Mouse (Mus musculus): ENCODE data around the gene Gm20388. TPM values are rescaled to one million over a fixed set of nuclear protein-coding genes. Genes with fewer than 3 reads are reported as not detected.

The Gm20388 gene
- polyA plus RNA-seq, 1 experiment from 2014 or later = 1.4 TPM

DNA sequence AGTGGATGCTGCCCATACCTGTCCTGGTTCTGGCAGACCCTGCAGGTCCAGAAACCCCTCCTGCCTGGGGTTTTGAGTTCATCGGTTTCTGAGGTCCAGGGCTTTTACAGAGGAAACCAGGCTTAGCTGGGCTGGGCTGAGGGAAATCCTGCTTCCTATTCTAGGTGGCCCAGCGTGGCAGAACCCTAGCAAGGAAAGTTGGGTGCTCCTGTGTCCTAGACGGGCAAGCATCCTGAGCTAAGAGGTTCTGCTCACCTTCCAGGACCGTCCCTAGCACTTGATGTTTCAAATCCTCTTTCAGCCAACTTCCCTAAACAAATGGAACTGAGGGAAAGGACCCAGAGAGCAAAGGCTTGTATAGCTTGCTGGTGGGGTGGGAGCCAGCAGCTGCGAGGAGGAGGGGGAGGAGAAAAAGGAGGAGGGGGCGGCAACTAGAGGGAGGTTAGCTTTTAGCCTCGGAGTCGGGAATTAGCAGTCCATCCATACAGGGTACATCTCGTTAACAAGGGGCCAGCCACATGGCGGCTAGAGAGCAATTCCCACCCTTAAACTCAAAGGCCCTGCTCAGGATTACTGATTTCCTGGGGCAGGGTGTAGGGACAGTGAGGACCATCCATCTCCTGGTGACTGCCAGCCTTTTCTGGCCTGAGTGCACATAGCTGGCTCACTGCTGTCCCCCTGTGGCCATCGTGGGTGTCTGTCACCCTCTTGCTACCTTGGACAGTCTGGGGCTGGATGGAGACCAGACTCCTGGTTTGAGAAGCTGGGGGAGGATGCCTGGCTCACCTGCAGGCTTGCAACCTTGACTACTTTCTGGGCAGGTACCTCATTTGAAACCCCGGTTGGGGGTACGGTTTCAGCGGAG lies 624.1 kb downstream of the Gm20388 start:
- peak; percentile 30 for ATAC-seq (ENCODE audit: low read depth)
- Histone ChIP-seq H3K9me3 (replicated peaks; ENCODE audit: control insufficient read depth, low read length) (no peaks in the 10 kb centered on the region), H3K4me1 (ENCODE audit: control insufficient read depth, low read depth, low read length) (peaks cover 77% of the 10 kb centered on the region), H3K27me3 (ENCODE audit: control insufficient read depth, insufficient read depth, low read depth, low read length) (no peaks in the 10 kb centered on the region), H3K9ac (ENCODE audit: low read depth, low read length) (no peak overlapping the region), H3K4me2 (ENCODE audit: low read depth, low read length) (peak overlapping the region; percentile 99), H3K36me3 (ENCODE audit: control insufficient read depth, insufficient read depth) (no peaks in the 10 kb centered on the region), H3K27ac (ENCODE audit: low read length) (no peak overlapping the region), H3K4me3 (ENCODE audit: low read depth, low read length) (no peak overlapping the region)
- 19% methylated on average over 14 of the region's 14 CpGs for WGBS (ENCODE audit: insufficient replicate concordance)

DNA sequence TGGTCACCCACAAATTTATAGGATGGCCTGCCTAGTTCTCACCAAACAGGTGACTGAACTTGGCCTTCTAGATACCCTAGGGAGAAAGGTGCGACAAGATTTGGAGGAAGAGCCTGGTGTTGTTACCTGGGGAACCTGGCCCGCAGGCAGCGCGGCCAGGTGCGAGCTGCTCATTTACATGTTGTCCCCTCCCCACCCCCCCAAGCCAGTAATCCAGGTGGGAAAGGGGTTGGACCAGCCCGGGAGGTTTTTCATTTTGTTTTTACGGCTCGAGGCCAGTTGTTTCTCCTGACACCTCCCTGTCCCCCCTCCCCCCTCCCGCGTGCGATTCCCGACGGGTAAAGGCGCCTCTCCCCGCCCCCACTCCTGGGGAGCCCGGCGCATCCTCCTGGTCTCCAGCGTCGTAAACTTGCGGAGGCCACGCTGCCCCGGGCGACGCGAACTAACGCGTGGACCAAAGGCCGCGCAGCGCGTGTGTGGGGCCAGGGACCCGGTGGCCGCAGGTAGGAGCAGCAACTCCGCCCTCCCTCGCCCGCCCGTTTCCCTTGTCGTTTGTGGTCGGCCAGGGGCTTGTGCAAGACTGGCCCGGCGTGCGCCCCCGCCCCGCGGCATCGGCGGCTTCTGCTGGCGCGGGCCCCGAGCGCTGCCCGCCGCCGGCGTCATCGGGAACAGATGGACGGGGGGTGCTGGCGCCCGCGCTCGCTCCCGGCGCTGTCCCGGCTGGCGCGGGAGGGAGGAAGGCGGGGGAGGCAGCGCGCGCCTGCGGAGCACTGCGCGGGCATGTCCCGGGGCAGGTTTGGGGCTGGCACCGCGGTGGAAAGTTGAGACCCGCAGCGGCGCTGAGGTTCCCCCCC lies 625.0 kb downstream of the Gm20388 start:
- under 1% methylated on average over 68 of the region's 79 CpGs for WGBS (ENCODE audit: insufficient replicate concordance)
- Histone ChIP-seq H3K36me3 (ENCODE audit: control insufficient read depth, insufficient read depth) (no peaks in the 10 kb centered on the region), H3K9me3 (replicated peaks; ENCODE audit: control insufficient read depth, low read length) (no peaks in the 10 kb centered on the region), H3K27me3 (ENCODE audit: control insufficient read depth, insufficient read depth, low read depth, low read length) (no peaks in the 10 kb centered on the region), H3K4me3 (ENCODE audit: low read depth, low read length) (peak overlapping the region; percentile 95), H3K9ac (ENCODE audit: low read depth, low read length) (peak overlapping the region; percentile 94), H3K27ac (ENCODE audit: low read length) (peak overlapping the region; percentile 95), H3K4me1 (ENCODE audit: control insufficient read depth, low read depth, low read length) (peaks cover 85% of the 10 kb centered on the region), H3K4me2 (ENCODE audit: low read depth, low read length) (peak overlapping the region; percentile 99)
- no peak for ATAC-seq (ENCODE audit: low read depth)

DNA sequence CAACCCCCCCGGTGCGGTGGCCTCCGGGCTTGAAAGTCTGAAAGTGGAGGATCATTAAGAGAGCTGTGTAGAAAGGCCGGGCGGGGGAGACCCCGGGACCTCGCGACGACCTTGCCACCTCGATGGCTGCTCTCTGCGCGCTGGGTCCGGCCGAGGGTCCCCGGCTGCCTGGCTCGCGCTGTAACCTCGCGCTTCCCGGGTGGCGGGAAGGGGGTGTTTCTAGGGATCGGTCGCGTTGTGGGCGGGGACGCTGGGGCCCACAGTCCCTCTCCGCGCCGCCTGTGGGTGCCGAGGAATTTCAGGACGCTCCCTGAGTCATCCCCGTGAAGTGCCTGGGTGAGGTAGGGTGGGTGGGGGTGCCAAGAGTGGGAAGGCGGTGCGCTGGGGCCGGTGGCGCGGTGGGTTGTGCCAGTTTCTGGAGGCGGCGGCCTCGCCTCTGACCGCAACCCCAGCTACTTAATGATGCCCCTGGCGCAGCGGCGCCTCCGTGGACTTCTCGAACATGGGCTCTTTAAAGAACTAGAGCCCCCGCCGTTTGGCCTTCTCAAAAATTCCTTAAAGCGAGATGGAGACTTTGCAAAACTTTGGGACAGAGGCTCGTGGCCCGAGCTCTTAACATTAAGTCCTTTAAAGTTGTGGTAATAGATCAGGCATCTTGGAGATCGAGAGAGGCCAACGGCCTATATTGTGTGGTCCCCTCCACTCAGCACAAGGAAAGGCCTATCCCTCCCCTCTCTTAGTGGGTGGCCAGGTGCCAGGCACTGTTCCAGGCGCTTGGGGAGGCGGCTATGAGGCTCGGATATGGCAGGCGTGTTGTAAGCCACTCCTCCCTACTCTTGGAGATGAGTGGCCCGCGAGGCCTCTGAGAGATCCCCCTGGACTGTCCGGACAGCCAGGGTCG lies 625.9 kb downstream of the Gm20388 start:
- WGBS (ENCODE audit: insufficient replicate concordance) = under 1% methylated on average over 55 of the region's 61 CpGs
- Histone ChIP-seq H3K27ac (ENCODE audit: low read length) (peak overlapping the region; percentile 95), H3K27me3 (ENCODE audit: control insufficient read depth, insufficient read depth, low read depth, low read length) (no peaks in the 10 kb centered on the region), H3K4me2 (ENCODE audit: low read depth, low read length) (peak overlapping the region; percentile 99), H3K4me3 (ENCODE audit: low read depth, low read length) (peak overlapping the region; percentile 95), H3K9ac (ENCODE audit: low read depth, low read length) (peak overlapping the region; percentile 94), H3K4me1 (ENCODE audit: control insufficient read depth, low read depth, low read length) (peaks cover 89% of the 10 kb centered on the region), H3K9me3 (replicated peaks; ENCODE audit: control insufficient read depth, low read length) (no peaks in the 10 kb centered on the region), H3K36me3 (ENCODE audit: control insufficient read depth, insufficient read depth) (no peaks in the 10 kb centered on the region)
- ATAC-seq (ENCODE audit: low read depth) = peak; percentile 37; the same call in 1 of the 2 replicates

DNA sequence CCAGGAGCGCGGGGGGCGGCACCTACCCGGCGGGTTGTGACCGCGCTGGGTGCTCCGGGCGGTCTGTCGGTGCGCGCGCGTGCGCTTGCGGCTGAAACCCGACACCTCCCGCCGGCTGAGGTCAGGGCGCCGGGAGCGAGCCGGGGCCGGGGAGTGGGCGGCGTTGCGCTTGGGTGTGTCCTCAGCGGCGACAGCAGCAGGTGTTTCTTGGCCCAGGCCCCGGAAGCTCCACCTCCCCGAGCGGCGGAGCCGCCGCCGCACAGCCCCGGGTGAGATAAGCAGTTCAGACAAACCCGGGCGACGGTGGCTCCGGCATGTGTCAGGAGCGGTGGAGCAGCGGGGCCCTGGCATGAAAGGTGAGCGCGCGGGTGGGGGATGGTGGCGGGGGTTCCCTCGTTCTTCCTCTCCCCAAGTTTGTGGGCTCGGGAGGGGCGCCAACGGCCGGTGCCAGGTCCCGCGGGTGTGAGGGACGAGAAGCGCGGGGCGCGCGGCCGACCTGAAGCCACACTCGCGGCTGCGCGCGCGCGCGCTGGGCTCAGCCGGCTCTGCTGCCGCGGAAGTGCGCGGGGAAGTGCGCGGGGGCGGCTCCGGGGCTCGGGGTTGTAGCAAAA lies 626.7 kb downstream of the Gm20388 start:
- under 1% methylated on average over 76 of the region's 79 CpGs for WGBS (ENCODE audit: insufficient replicate concordance)
- Histone ChIP-seq H3K27me3 (ENCODE audit: control insufficient read depth, insufficient read depth, low read depth, low read length) (no peaks in the 10 kb centered on the region), H3K4me2 (ENCODE audit: low read depth, low read length) (peak overlapping the region; percentile 99), H3K36me3 (ENCODE audit: control insufficient read depth, insufficient read depth) (no peaks in the 10 kb centered on the region), H3K9me3 (replicated peaks; ENCODE audit: control insufficient read depth, low read length) (no peaks in the 10 kb centered on the region), H3K4me3 (ENCODE audit: low read depth, low read length) (peak overlapping the region; percentile 95), H3K9ac (ENCODE audit: low read depth, low read length) (peak overlapping the region; percentile 94), H3K27ac (ENCODE audit: low read length) (peak overlapping the region; percentile 95), H3K4me1 (ENCODE audit: control insufficient read depth, low read depth, low read length) (peaks cover 89% of the 10 kb centered on the region)
- ATAC-seq (ENCODE audit: low read depth) = peak; percentile 83

DNA sequence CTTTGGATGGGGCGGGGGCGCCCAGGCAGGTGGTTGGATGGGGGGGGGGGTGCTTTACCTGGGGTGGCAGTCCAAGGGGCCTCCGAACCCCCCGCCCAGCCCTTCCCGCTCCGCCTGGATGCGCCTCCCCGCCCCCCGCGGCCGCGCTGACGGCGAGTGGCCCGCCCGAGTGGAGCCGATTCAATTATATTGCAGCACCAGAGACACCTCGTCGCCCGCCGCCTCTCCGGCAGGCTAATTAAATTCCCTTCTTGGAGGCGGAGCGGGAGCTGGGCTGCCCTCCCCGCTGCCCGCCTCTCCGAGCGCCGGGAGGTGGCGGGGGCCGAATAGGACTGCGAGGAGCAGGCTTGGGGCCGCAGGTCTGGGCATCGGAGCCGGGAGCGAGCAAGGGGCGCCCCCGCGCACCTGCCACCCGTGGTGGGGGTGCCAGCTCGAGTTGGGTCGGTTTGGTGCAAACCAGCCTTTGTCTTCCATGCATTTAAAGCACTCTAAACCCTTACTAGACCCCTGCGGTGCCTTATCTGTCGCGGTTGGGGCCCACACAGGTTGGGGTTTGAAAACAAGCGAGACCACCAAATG lies 627.3 kb downstream of the Gm20388 start:
- Histone ChIP-seq H3K4me2 (ENCODE audit: low read depth, low read length) (peak overlapping the region; percentile 99), H3K4me1 (ENCODE audit: control insufficient read depth, low read depth, low read length) (peaks cover 89% of the 10 kb centered on the region), H3K27me3 (ENCODE audit: control insufficient read depth, insufficient read depth, low read depth, low read length) (no peaks in the 10 kb centered on the region), H3K9ac (ENCODE audit: low read depth, low read length) (peak overlapping the region; percentile 94), H3K4me3 (ENCODE audit: low read depth, low read length) (peak overlapping the region; percentile 95), H3K9me3 (replicated peaks; ENCODE audit: control insufficient read depth, low read length) (no peaks in the 10 kb centered on the region), H3K27ac (ENCODE audit: low read length) (peak overlapping the region; percentile 95), H3K36me3 (ENCODE audit: control insufficient read depth, insufficient read depth) (no peaks in the 10 kb centered on the region)
- peak; percentile 0; the same call in 1 of the 2 replicates for ATAC-seq (ENCODE audit: low read depth)
- WGBS (ENCODE audit: insufficient replicate concordance) = 0% methylated on average over 46 of the region's 46 CpGs

DNA sequence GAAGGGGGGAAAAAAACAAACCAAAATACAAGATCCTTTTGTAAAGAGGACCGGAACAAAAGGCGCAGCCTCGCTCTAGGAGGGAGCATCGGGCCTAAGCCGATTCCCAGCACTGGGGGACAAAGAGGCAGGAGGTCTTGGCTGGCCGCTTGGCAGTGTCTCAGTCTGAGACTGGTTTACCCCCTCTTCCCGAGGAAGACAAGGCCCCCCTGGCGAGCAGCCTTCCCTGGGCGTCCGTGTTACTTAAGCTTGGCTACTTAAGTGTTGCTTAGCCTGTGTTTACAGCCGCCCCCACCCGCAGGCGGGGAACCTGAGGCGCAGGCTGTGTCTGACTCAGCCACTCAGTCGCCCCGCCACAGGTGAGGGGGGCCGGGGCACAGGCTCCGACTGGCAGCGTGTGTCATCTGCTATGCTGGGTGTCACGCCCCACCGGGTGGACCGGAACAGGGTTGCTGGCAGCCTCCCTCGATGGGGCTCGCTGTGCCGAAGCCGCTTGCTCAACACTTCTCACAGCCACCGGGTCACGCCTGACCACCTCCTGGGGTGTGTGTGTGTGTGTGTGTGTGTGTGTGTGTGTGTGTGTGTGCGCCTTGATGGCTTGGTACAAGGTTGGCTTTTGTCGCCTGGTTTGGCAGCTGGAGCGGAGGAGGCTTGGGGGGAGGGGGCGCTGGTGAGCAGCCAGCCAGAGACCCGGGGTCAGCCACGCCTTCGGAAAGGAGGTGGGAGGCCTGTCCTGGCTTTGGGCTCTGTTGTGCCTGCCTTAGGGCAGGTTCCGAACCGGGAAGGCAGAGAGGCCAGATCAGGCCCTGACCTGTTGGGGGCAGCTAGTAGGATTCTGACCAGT lies 628.0 kb downstream of the Gm20388 start:
- peak overlapping the region; percentile 94 for H3K9ac ChIP-seq (ENCODE audit: low read depth, low read length)
- peaks cover 92% of the 10 kb centered on the region for H3K4me1 ChIP-seq (ENCODE audit: control insufficient read depth, low read depth, low read length)
- H3K27ac ChIP-seq (ENCODE audit: low read length) = peak overlapping the region; percentile 95
- peak overlapping the region; percentile 99 for H3K4me2 ChIP-seq (ENCODE audit: low read depth, low read length)
- no peaks in the 10 kb centered on the region for H3K9me3 ChIP-seq (replicated peaks; ENCODE audit: control insufficient read depth, low read length)
- under 1% methylated on average over 37 of the region's 37 CpGs for WGBS (ENCODE audit: insufficient replicate concordance)
- H3K36me3 ChIP-seq (ENCODE audit: control insufficient read depth, insufficient read depth) = no peaks in the 10 kb centered on the region
- H3K4me3 ChIP-seq (ENCODE audit: low read depth, low read length) = peak overlapping the region; percentile 95
- peak; percentile 10 for ATAC-seq (ENCODE audit: low read depth)
- no peaks in the 10 kb centered on the region for H3K27me3 ChIP-seq (ENCODE audit: control insufficient read depth, insufficient read depth, low read depth, low read length)

DNA sequence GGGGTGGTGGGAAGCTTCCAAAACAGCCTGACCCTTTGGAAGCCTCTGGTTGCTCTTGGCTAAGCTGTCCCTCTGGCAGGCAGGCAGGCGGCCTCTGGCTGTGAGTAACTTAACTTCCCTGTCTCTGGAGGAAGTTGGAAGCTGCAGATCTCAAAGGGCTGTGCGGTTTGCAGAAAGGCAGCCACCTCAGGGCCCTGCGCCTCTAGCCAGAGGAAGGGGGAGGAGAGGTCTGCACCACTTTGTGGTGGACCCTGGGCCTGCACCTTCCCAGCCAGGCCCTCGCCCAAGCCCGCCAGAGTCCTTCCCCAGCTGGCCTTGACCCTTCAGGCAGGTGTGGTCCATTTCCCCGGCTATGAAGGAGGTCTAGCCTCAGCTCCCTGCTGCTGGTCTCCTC lies 628.7 kb downstream of the Gm20388 start:
- WGBS (ENCODE audit: insufficient replicate concordance) = 11% methylated on average over 6 of the region's 6 CpGs
- peaks cover 92% of the 10 kb centered on the region for H3K4me1 ChIP-seq (ENCODE audit: control insufficient read depth, low read depth, low read length)
- no peaks in the 10 kb centered on the region for H3K9me3 ChIP-seq (replicated peaks; ENCODE audit: control insufficient read depth, low read length)
- H3K27me3 ChIP-seq (ENCODE audit: control insufficient read depth, insufficient read depth, low read depth, low read length) = no peaks in the 10 kb centered on the region
- H3K9ac ChIP-seq (ENCODE audit: low read depth, low read length) = peak overlapping the region; percentile 94
- H3K4me2 ChIP-seq (ENCODE audit: low read depth, low read length) = peak overlapping the region; percentile 99
- no peak for ATAC-seq (ENCODE audit: low read depth)
- H3K36me3 ChIP-seq (ENCODE audit: control insufficient read depth, insufficient read depth) = no peaks in the 10 kb centered on the region
- peak overlapping the region; percentile 95 for H3K4me3 ChIP-seq (ENCODE audit: low read depth, low read length)
- peak overlapping the region; percentile 95 for H3K27ac ChIP-seq (ENCODE audit: low read length)

Measured in liver, embryonic 16.5 days (tissue).